Mouse (Mus musculus): Measurements from ENCODE around the gene Lbp. TPM values are rescaled to one million over a fixed set of nuclear protein-coding genes. Genes with fewer than 3 reads are reported as not detected.
A peak's percentile ranks its signal among the peaks of the same experiment; 100 is the strongest.

Lbp gene
- total and polyA plus RNA-seq, 2 experiments: 66.8 to 164 TPM

GRCm38 (mm10) chr2:158346467-158346866 is 40.2 kb downstream of the Lbp start:
- no peak overlapping the region for H3K27ac ChIP-seq (replicated peaks; ENCODE audit: insufficient read depth, low read depth, low read length)
- no peaks in the 10 kb centered on the region for H3K79me2 ChIP-seq (ENCODE audit: control insufficient read depth, insufficient read depth, low read length)
- no peak overlapping the region for H3K4me3 ChIP-seq (ENCODE audit: insufficient read depth, low read depth, low read length)
- H3K36me3 ChIP-seq (ENCODE audit: control insufficient read depth, insufficient read depth, low read length): no peaks in the 10 kb centered on the region
- H3K27me3 ChIP-seq (ENCODE audit: control insufficient read depth, insufficient read depth, low read length): no peaks in the 10 kb centered on the region
- no peak for DNase-seq (ENCODE audit: extremely low read depth, low read depth, low spot score)
- H3K9ac ChIP-seq (ENCODE audit: low read depth, low read length): no peak overlapping the region
- no peaks in the 10 kb centered on the region for H3K4me1 ChIP-seq (ENCODE audit: control insufficient read depth, insufficient read depth, low read length)
- TF ChIP-seq CTCF (IDR thresholded peaks at IDR 0.05; ENCODE audit: low read depth, low read length): no peak
- whole genome bisulfite sequencing: 52% methylated on average over 6 of the region's 6 CpGs

GRCm38 (mm10) chr2:158347868-158348267 is 41.6 kb downstream of the Lbp start:
- no peak overlapping the region for H3K27ac ChIP-seq (replicated peaks; ENCODE audit: insufficient read depth, low read depth, low read length)
- peak; percentile 43 for DNase-seq (ENCODE audit: extremely low read depth, low read depth, low spot score)
- H3K4me1 ChIP-seq (ENCODE audit: control insufficient read depth, insufficient read depth, low read length): no peaks in the 10 kb centered on the region
- H3K27me3 ChIP-seq (ENCODE audit: control insufficient read depth, insufficient read depth, low read length): no peaks in the 10 kb centered on the region
- peak; percentile 97 for TF ChIP-seq CTCF (IDR thresholded peaks at IDR 0.05; ENCODE audit: low read depth, low read length)
- no peak for TF ChIP-seq POLR2A (IDR thresholded peaks at IDR 0.05; ENCODE audit: extremely low read depth, insufficient read depth, low read length)
- H3K79me2 ChIP-seq (ENCODE audit: control insufficient read depth, insufficient read depth, low read length): no peaks in the 10 kb centered on the region
- no peak overlapping the region for H3K9ac ChIP-seq (ENCODE audit: low read depth, low read length)
- H3K4me3 ChIP-seq (ENCODE audit: insufficient read depth, low read depth, low read length): no peak overlapping the region
- 1% methylated on average over 6 of the region's 6 CpGs for WGBS
- no peaks in the 10 kb centered on the region for H3K36me3 ChIP-seq (ENCODE audit: control insufficient read depth, insufficient read depth, low read length)

GRCm38 (mm10) chr2:158352801-158353520 is 46.7 kb downstream of the Lbp start:
- Histone ChIP-seq H3K4me3 (ENCODE audit: insufficient read depth, low read depth, low read length) (no peak overlapping the region), H3K9ac (ENCODE audit: low read depth, low read length) (no peak overlapping the region), H3K36me3 (ENCODE audit: control insufficient read depth, insufficient read depth, low read length) (peaks cover 28% of the 10 kb centered on the region), H3K4me1 (ENCODE audit: control insufficient read depth, insufficient read depth, low read length) (no peaks in the 10 kb centered on the region), H3K27me3 (ENCODE audit: control insufficient read depth, insufficient read depth, low read length) (no peaks in the 10 kb centered on the region), H3K27ac (replicated peaks; ENCODE audit: insufficient read depth, low read depth, low read length) (no peak overlapping the region), H3K79me2 (ENCODE audit: control insufficient read depth, insufficient read depth, low read length) (no peaks in the 10 kb centered on the region)
- 80% methylated on average over 3 of the region's 3 CpGs for WGBS
- peak; percentile 32 for DNase-seq (ENCODE audit: extremely low read depth, low read depth, low spot score)
- TF ChIP-seq POLR2A (IDR thresholded peaks at IDR 0.05; ENCODE audit: extremely low read depth, insufficient read depth, low read length) (no peak), CTCF (IDR thresholded peaks at IDR 0.05; ENCODE audit: low read depth, low read length) (no peak)

GRCm38 (mm10) chr2:158354348-158355114 is 48.2 kb downstream of the Lbp start:
- TF ChIP-seq CTCF (IDR thresholded peaks at IDR 0.05; ENCODE audit: low read depth, low read length) (no peak), POLR2A (IDR thresholded peaks at IDR 0.05; ENCODE audit: extremely low read depth, insufficient read depth, low read length) (no peak)
- H3K9ac ChIP-seq (ENCODE audit: low read depth, low read length): no peak overlapping the region
- peaks cover 11% of the 10 kb centered on the region for H3K4me1 ChIP-seq (ENCODE audit: control insufficient read depth, insufficient read depth, low read length)
- H3K4me3 ChIP-seq (ENCODE audit: insufficient read depth, low read depth, low read length): no peak overlapping the region
- no peak overlapping the region for H3K27ac ChIP-seq (replicated peaks; ENCODE audit: insufficient read depth, low read depth, low read length)
- peaks cover 40% of the 10 kb centered on the region for H3K36me3 ChIP-seq (ENCODE audit: control insufficient read depth, insufficient read depth, low read length)
- DNase-seq (ENCODE audit: extremely low read depth, low read depth, low spot score): no peak
- WGBS: 80% methylated on average over 7 of the region's 7 CpGs
- H3K79me2 ChIP-seq (ENCODE audit: control insufficient read depth, insufficient read depth, low read length): no peaks in the 10 kb centered on the region
- no peaks in the 10 kb centered on the region for H3K27me3 ChIP-seq (ENCODE audit: control insufficient read depth, insufficient read depth, low read length)

GRCm38 (mm10) chr2:158355238-158355637 is 48.9 kb downstream of the Lbp start:
- H3K9ac ChIP-seq (ENCODE audit: low read depth, low read length): no peak overlapping the region
- H3K4me3 ChIP-seq (ENCODE audit: insufficient read depth, low read depth, low read length): no peak overlapping the region
- no peak for DNase-seq (ENCODE audit: extremely low read depth, low read depth, low spot score)
- H3K27ac ChIP-seq (replicated peaks; ENCODE audit: insufficient read depth, low read depth, low read length): no peak overlapping the region
- WGBS: 85% methylated on average over 2 of the region's 2 CpGs
- peaks cover 40% of the 10 kb centered on the region for H3K36me3 ChIP-seq (ENCODE audit: control insufficient read depth, insufficient read depth, low read length)
- H3K79me2 ChIP-seq (ENCODE audit: control insufficient read depth, insufficient read depth, low read length): no peaks in the 10 kb centered on the region
- peaks cover 14% of the 10 kb centered on the region for H3K4me1 ChIP-seq (ENCODE audit: control insufficient read depth, insufficient read depth, low read length)
- TF ChIP-seq CTCF (IDR thresholded peaks at IDR 0.05; ENCODE audit: low read depth, low read length) (no peak), POLR2A (IDR thresholded peaks at IDR 0.05; ENCODE audit: extremely low read depth, insufficient read depth, low read length) (no peak)
- no peaks in the 10 kb centered on the region for H3K27me3 ChIP-seq (ENCODE audit: control insufficient read depth, insufficient read depth, low read length)

- no peak for DNase-seq (ENCODE audit: extremely low read depth, low read depth, low spot score)
- Histone ChIP-seq H3K79me2 (ENCODE audit: control insufficient read depth, insufficient read depth, low read length) (no peaks in the 10 kb centered on the region), H3K27me3 (ENCODE audit: control insufficient read depth, insufficient read depth, low read length) (no peaks in the 10 kb centered on the region), H3K4me3 (ENCODE audit: insufficient read depth, low read depth, low read length) (no peak overlapping the region), H3K9ac (ENCODE audit: low read depth, low read length) (no peak overlapping the region), H3K4me1 (ENCODE audit: control insufficient read depth, insufficient read depth, low read length) (peaks cover 16% of the 10 kb centered on the region), H3K36me3 (ENCODE audit: control insufficient read depth, insufficient read depth, low read length) (peaks cover 40% of the 10 kb centered on the region), H3K27ac (replicated peaks; ENCODE audit: insufficient read depth, low read depth, low read length) (no peak overlapping the region)
- WGBS: 89% methylated on average over 5 of the region's 5 CpGs
- TF ChIP-seq POLR2A (IDR thresholded peaks at IDR 0.05; ENCODE audit: extremely low read depth, insufficient read depth, low read length) (no peak), CTCF (IDR thresholded peaks at IDR 0.05; ENCODE audit: low read depth, low read length) (no peak)
These were observed 49.8 kb downstream of the Lbp start for GRCm38 (mm10) chr2:158356121-158356520.
